Mouse (Mus musculus): ENCODE measurements around the gene Stap1.

The Stap1 gene

GRCm38 (mm10) chr5:86071538-86071937 is at the start of gene Stap1:
Gene Stap1 (plus strand): TSS chr5:86071746.
- no peak for DNase-seq (ENCODE audit: low spot score)

GRCm38 (mm10) chr5:86029820-86030219 is 41.7 kb upstream of the Stap1 start:
- no peak for DNase-seq (ENCODE audit: low spot score)

GRCm38 (mm10) chr5:86063501-86063900 is 8.0 kb upstream of the Stap1 start:
- DNase-seq (ENCODE audit: low spot score), result no peak

- peak; percentile 98 for DNase-seq (ENCODE audit: low spot score)
Observed at GRCm38 (mm10) chr5:86065101-86065875, 6.3 kb upstream of the Stap1 start, which contains the start of gene Cenpc1. Gene Cenpc1 (minus strand): TSS chr5:86065583.

GRCm38 (mm10) chr5:86065876-86066550 is 5.5 kb upstream of the Stap1 start:
- peak; percentile 62 for DNase-seq (ENCODE audit: low spot score)

- peak; percentile 90 for DNase-seq (ENCODE audit: low spot score)
Observed at GRCm38 (mm10) chr5:86066551-86066929, 5.0 kb upstream of the Stap1 start.

GRCm38 (mm10) chr5:86068451-86068850 is 3.1 kb upstream of the Stap1 start:
- DNase-seq (ENCODE audit: low spot score), result no peak

GRCm38 (mm10) chr5:86069121-86069520 is 2.4 kb upstream of the Stap1 start:
- no peak for DNase-seq (ENCODE audit: low spot score)

GRCm38 (mm10) chr5:86072756-86073386 is 1.3 kb downstream of the Stap1 start:
- DNase-seq (ENCODE audit: low spot score), result no peak

GRCm38 (mm10) chr5:86078720-86079334 is 7.3 kb downstream of the Stap1 start:
- no peak for DNase-seq (ENCODE audit: low spot score)

- DNase-seq (ENCODE audit: low spot score), result no peak
Observed at GRCm38 (mm10) chr5:86083987-86084386, 12.4 kb downstream of the Stap1 start.

GRCm38 (mm10) chr5:86084979-86085378 is 13.4 kb downstream of the Stap1 start:
- no peak for DNase-seq (ENCODE audit: low spot score)

- no peak for DNase-seq (ENCODE audit: low spot score)
Observed at GRCm38 (mm10) chr5:86086751-86087150, 15.2 kb downstream of the Stap1 start.

GRCm38 (mm10) chr5:86094754-86095153 is 23.2 kb downstream of the Stap1 start:
- DNase-seq (ENCODE audit: low spot score), result no peak

GRCm38 (mm10) chr5:86098988-86099387 is 27.4 kb downstream of the Stap1 start:
- no peak for DNase-seq (ENCODE audit: low spot score)

- no peak for DNase-seq (ENCODE audit: low spot score)
Observed at GRCm38 (mm10) chr5:86100621-86101020, 29.1 kb downstream of the Stap1 start.

- DNase-seq (ENCODE audit: low spot score), result no peak
Observed at GRCm38 (mm10) chr5:86102176-86102575, 30.6 kb downstream of the Stap1 start.

GRCm38 (mm10) chr5:86106610-86107009 is 35.1 kb downstream of the Stap1 start:
- no peak for DNase-seq (ENCODE audit: low spot score)

- no peak for DNase-seq (ENCODE audit: low spot score)
Observed at GRCm38 (mm10) chr5:86111074-86111473, 39.5 kb downstream of the Stap1 start.

- DNase-seq (ENCODE audit: low spot score), result no peak
Observed at GRCm38 (mm10) chr5:86113037-86113436, 41.5 kb downstream of the Stap1 start.

GRCm38 (mm10) chr5:86113997-86114396 is 42.5 kb downstream of the Stap1 start:
- no peak for DNase-seq (ENCODE audit: low spot score)

GRCm38 (mm10) chr5:86118457-86119094 is 47.0 kb downstream of the Stap1 start:
- DNase-seq (ENCODE audit: low spot score), result no peak

Measured in embryo, embryonic 10.5 days (tissue).